Mouse (Mus musculus): Measurements from ENCODE around the gene Limk2.

GRCm38 (mm10) chr11:3330991-3331750, 77.8 kb downstream of the Limk2 start:
- no peak for TF ChIP-seq CHD2 (IDR thresholded peaks at IDR 0.05; ENCODE audit: low read depth, low read length)
- no peak for TF ChIP-seq MAFK (IDR thresholded peaks at IDR 0.05; ENCODE audit: insufficient read depth, low read depth, low read length)
- no peak for TF ChIP-seq HCFC1 (IDR thresholded peaks at IDR 0.05; ENCODE audit: borderline replicate concordance, insufficient read depth, low read length)
- TF ChIP-seq ZNF384 (IDR thresholded peaks at IDR 0.05; ENCODE audit: low read depth, low read length), result no peak
